Mouse (Mus musculus) liver, embryonic 13.5 days (tissue): ENCODE data around the gene Ddx17. TPM values are rescaled to one million over a fixed set of nuclear protein-coding genes. Genes with fewer than 3 reads are reported as not detected.

Source experiments
- ATAC-seq: fragments of 200-750 bp; cut with Nextera tagmentation; 2 replicates; pipeline ENCODE4 v1.8.0; 2017; ENCODE audit warnings: low read depth, mild to moderate bottlenecking, moderate number of reproducible peaks, moderate library complexity
- DNase-seq: peaks from one replicate; pipeline ENCODE4 v3.0.0; 2022
- H3K27ac ChIP-seq: fragments of 300-500 bp; sonication (generic); 2 replicates; pipeline ENCODE4 v1.5.1; 2015; ENCODE audit warnings: moderate library complexity, mild to moderate bottlenecking, inconsistent platforms
- H3K27me3 ChIP-seq: fragments of 300-500 bp; sonication (generic); 2 replicates; pipeline ENCODE4 v1.6.1; 2015; ENCODE audit warnings: mild to moderate bottlenecking, inconsistent platforms
- H3K36me3 ChIP-seq: fragments of 300-500 bp; sonication (generic); 2 replicates; pipeline ENCODE4 v1.6.1; 2015; ENCODE audit warnings: mild to moderate bottlenecking, inconsistent platforms
- H3K4me1 ChIP-seq: fragments of 300-500 bp; sonication (generic); replicated peaks from 2 replicates; pipeline ENCODE4 v1.6.1; 2015; ENCODE audit warnings: inconsistent platforms
- H3K4me2 ChIP-seq: fragments of 300-500 bp; sonication (generic); 2 replicates; pipeline ENCODE4 v1.6.1; 2015; ENCODE audit warnings: inconsistent platforms, mild to moderate bottlenecking, moderate library complexity
- H3K4me3 ChIP-seq: fragments of 300-500 bp; sonication (generic); replicated peaks from 2 replicates; pipeline ENCODE4 v1.5.1; 2015; ENCODE audit warnings: mild to moderate bottlenecking, inconsistent platforms
- H3K9ac ChIP-seq: fragments of 300-500 bp; sonication (generic); 2 replicates; pipeline ENCODE4 v1.6.1; 2015; ENCODE audit warnings: mild to moderate bottlenecking, inconsistent platforms
- H3K9me3 ChIP-seq: fragments of 300-500 bp; sonication (generic); replicated peaks from 2 replicates; pipeline ENCODE4 v1.6.1; 2016; ENCODE audit warnings: inconsistent platforms
- WGBS: fragments of 180-500 bp; shearing (Covaris S2); methylation state at CpG from one replicate; pipeline ENCODE4 v1.1.7; 2015; ENCODE audit not compliant: insufficient replicate concordance; 5-methylcytosine and 5-hydroxymethylcytosine counted together
- microRNA-seq: library from miRNA; unstranded; fragments of <30 nt; microRNA quantifications from one replicate; pipeline ENCODE4, GENCODE M21; 2016
- polyA plus RNA-seq: library from polyadenylated mRNA; unstranded; fragments of >200 nt; fragmentation: Nextera tagmentation; extraction: Ambion mirVana; gene quantifications from 2 replicates; pipeline ENCODE4 v1.2.1, GENCODE M21; 2015

The Ddx17 gene
- polyA plus RNA-seq, 1 experiment from 2014 or later, result 12.6 TPM

- no peaks in the 10 kb centered on the region for H3K9me3 ChIP-seq
- H3K27ac ChIP-seq, result no peak overlapping the region
- ATAC-seq (no peak), DNase-seq (no peak)
- peaks cover 100% of the 10 kb centered on the region for H3K27me3 ChIP-seq
- no peak overlapping the region for H3K4me3 ChIP-seq
- no peak overlapping the region for H3K4me2 ChIP-seq
- no peak overlapping the region for H3K9ac ChIP-seq
- no peaks in the 10 kb centered on the region for H3K36me3 ChIP-seq
- peaks cover 16% of the 10 kb centered on the region for H3K4me1 ChIP-seq
- 17% methylated on average over 18 of the region's 18 CpGs for WGBS
Measured at GRCm38 (mm10) chr15:79502891-79503341, 43.6 kb downstream of the Ddx17 start.

GRCm38 (mm10) chr15:79500110-79500509 is 46.4 kb downstream of the Ddx17 start:
- no peak overlapping the region for H3K4me2 ChIP-seq
- WGBS, result 69% methylated on average over 17 of the region's 17 CpGs
- ATAC-seq (no peak), DNase-seq (no peak)
- H3K36me3 ChIP-seq, result no peaks in the 10 kb centered on the region
- peaks cover 78% of the 10 kb centered on the region for H3K27me3 ChIP-seq
- H3K27ac ChIP-seq, result no peak overlapping the region
- H3K4me1 ChIP-seq, result peaks cover 5% of the 10 kb centered on the region
- H3K9me3 ChIP-seq, result no peaks in the 10 kb centered on the region
- no peak overlapping the region for H3K4me3 ChIP-seq
- H3K9ac ChIP-seq, result no peak overlapping the region

- no peak overlapping the region for H3K9ac ChIP-seq
- peaks cover 67% of the 10 kb centered on the region for H3K27me3 ChIP-seq
- H3K4me2 ChIP-seq, result no peak overlapping the region
- ATAC-seq (no peak), DNase-seq (no peak)
- no peaks in the 10 kb centered on the region for H3K9me3 ChIP-seq
- no peak overlapping the region for H3K27ac ChIP-seq
- WGBS, result 46% methylated on average over 18 of the region's 18 CpGs
- no peaks in the 10 kb centered on the region for H3K36me3 ChIP-seq
- no peak overlapping the region for H3K4me3 ChIP-seq
- no peaks in the 10 kb centered on the region for H3K4me1 ChIP-seq
Measured at GRCm38 (mm10) chr15:79493527-79493926, 53.0 kb downstream of the Ddx17 start.

- peaks cover 55% of the 10 kb centered on the region for H3K27me3 ChIP-seq
- no peaks in the 10 kb centered on the region for H3K9me3 ChIP-seq
- 58% methylated on average over 11 of the region's 11 CpGs for WGBS
- no peak overlapping the region for H3K9ac ChIP-seq
- no peak overlapping the region for H3K4me2 ChIP-seq
- DNase-seq (no peak), ATAC-seq (no peak)
- H3K4me1 ChIP-seq, result no peaks in the 10 kb centered on the region
- H3K27ac ChIP-seq, result no peak overlapping the region
- no peaks in the 10 kb centered on the region for H3K36me3 ChIP-seq
- no peak overlapping the region for H3K4me3 ChIP-seq
Measured at GRCm38 (mm10) chr15:79489463-79489862, 57.1 kb downstream of the Ddx17 start.

- Histone ChIP-seq H3K9me3 (no peaks in the 10 kb centered on the region), H3K4me1 (no peaks in the 10 kb centered on the region), H3K4me3 (no peak overlapping the region), H3K9ac (no peak overlapping the region), H3K4me2 (no peak overlapping the region), H3K36me3 (no peaks in the 10 kb centered on the region), H3K27ac (no peak overlapping the region), H3K27me3 (peaks cover 48% of the 10 kb centered on the region)
- 13% methylated on average over 15 of the region's 15 CpGs for WGBS
- ATAC-seq (no peak), DNase-seq (no peak)
Measured at GRCm38 (mm10) chr15:79481181-79481688, 65.3 kb downstream of the Ddx17 start.

Small RNAs within 50 kb of the gene (microRNA-seq; reads per million reads assigned to microRNA genes)
- not detected for gene Gm27903

Other genes starting within 250 kb of the Ddx17 start
- gene Pla2g6, start 218.4 kb downstream of the Ddx17 start, polyA plus RNA-seq, result 11.4 and 14.9 TPM in 2 replicates
- gene Maff, start 200.1 kb downstream of the Ddx17 start, polyA plus RNA-seq, result 0.95 and 1.1 TPM in 2 replicates
- 8.7 and 12.1 TPM in 2 replicates for gene Tmem184b, start 143.2 kb downstream of the Ddx17 start, polyA plus RNA-seq
- gene Csnk1e, start 91.2 kb downstream of the Ddx17 start, polyA plus RNA-seq, result 10.4 and 11.4 TPM in 2 replicates
- gene Kcnj4, start 41.5 kb downstream of the Ddx17 start, polyA plus RNA-seq, result not detected in 2 replicates
- 6.2 and 6.4 TPM in 2 replicates for gene Kdelr3, start 30.3 kb downstream of the Ddx17 start, polyA plus RNA-seq
- 0.22 and 0.40 TPM in 2 replicates for gene Dmc1, start 58.4 kb upstream of the Ddx17 start, polyA plus RNA-seq
- gene Fam227a, start 112.2 kb upstream of the Ddx17 start, polyA plus RNA-seq, result 0.12 and 0.39 TPM in 2 replicates
- 18.6 and 19.3 TPM in 2 replicates for gene Cby1, start 112.5 kb upstream of the Ddx17 start, polyA plus RNA-seq
- 199 and 225 TPM in 2 replicates for gene Tomm22, start 124.1 kb upstream of the Ddx17 start, polyA plus RNA-seq
- gene Josd1, start 141.2 kb upstream of the Ddx17 start, polyA plus RNA-seq, result 20.0 and 21.6 TPM in 2 replicates
- gene Gtpbp1, start 144.1 kb upstream of the Ddx17 start, polyA plus RNA-seq, result 32.6 and 36.9 TPM in 2 replicates
- gene Sun2, start 195.8 kb upstream of the Ddx17 start, polyA plus RNA-seq, result 1.3 and 1.5 TPM in 2 replicates
- 9.1 and 10.5 TPM in 2 replicates for gene Dnal4, start 231.1 kb upstream of the Ddx17 start, polyA plus RNA-seq